Mouse (Mus musculus) megakaryocyte-erythroid progenitor cell, adult 5-6 weeks (primary cell): ENCODE data around the gene Znfx1. TPM values are rescaled to one million over a fixed set of nuclear protein-coding genes. Genes with fewer than 3 reads are reported as not detected.

Experiments
- ATAC-seq: replicated peaks from 2 replicates; pipeline ENCODE4 v1.8.0; 2016; ENCODE audit warnings: mild to moderate bottlenecking, inconsistent platforms; ENCODE audit not compliant: severe bottlenecking, poor library complexity, low FRiP score, low TSS enrichment
- total RNA-seq, 2 experiments: library from RNA; stranded (forward) in 1 of 2; stranded (reverse) in 1 of 2; fragments of 200-1000, 215-1000 nt in 1 of 2; fragments of >200 nt in 1 of 2; fragmentation: Nextera tagmentation in 1 of 2; gene quantifications; 2 replicates each; pipeline ENCODE4 v1.2.3; 2014 to 2017

The Znfx1 gene
- total RNA-seq (2014; fragmentation: Nextera tagmentation) (21.1 and 35.0 TPM in 2 replicates), total RNA-seq (2017) (14.2 and 23.7 TPM in 2 replicates)

DNA sequence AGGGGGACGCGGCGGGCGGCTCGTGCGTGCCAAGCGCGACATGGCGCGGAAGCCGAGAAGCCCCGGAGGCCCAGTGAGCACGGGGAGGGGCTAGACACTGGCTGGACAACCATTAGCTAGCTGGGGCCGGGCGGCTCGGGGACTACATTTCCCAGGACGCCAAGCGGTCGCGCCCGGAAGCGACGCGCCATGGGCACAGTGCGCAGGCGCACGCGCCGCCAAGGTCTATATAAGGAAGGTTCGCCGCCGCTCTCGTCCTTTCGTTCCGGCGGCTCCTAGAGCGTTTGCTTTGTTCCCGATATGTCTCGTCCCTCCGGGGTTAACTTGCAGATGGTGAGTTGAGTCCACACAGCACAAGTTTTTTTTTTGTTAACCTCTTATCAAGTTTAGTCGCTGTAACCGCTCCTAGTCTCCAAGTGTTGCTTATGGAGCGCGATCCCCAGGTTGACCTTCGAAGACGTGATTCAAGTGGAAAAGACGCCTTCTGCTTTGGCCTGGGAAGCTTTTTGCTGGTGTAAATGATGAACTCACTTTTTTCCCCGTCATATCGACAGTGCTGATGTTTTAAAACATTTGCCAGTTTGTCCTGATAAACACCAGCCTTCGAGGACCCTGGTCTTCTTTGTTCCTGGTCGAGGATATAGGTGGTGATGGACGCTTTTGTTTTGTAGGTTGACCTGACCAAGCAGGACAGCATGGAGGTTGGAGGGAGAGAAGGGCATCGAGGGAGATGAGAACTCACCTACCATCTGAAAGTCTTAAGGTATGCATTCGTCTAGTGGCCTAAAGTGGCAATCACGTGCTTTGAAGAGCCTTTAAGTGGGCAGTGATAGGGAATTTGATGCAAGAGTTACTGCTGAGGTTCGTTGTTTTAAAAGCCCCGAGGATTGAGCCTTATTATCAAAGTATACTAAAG is at the start of gene Znfx1:
Gene Znfx1, minus strand, starts transcription at position 51 of the 916 bp plus-strand sequence.
- ATAC-seq: peak; percentile 72

DNA sequence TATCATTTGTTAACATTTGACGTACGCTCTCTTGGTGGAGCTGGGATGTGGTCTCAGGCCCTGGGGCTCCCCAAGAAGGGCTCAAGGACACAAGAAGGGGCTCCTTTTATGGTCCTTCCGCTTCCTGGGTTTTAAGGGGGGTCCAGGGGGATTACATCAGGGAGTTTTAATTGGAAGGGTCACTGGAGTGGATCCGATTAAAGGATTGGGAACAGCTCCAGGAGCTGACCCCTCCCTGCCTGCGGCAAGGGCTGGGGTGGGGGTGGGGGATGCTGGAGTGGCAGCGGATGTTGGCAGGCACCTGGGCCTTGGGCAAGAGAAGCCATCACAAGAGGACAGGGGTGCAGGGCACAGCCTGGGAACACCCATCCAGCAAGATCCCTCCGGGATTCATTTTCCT is 49.4 kb upstream of the Znfx1 start:
- no peak for ATAC-seq

DNA sequence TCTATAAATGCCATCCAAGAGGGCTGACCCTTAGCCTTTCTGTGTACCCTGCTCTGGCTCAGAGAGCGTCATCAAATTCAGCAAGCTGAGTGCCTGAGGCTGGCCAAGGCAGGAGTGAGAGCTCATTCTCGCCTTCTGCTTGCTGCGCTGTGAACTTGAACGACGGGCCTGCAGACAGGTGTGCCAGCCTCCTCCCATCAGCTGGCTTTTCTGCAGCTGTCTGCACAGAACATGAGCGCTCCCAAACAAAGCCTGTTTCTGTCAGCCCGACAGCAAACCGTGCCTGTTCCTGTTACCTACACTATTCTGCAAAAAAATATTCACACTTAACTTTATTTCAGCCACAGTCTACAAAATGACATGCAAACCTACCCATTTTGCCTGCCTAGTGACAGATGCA is 46.7 kb upstream of the Znfx1 start:
- ATAC-seq: no peak

DNA sequence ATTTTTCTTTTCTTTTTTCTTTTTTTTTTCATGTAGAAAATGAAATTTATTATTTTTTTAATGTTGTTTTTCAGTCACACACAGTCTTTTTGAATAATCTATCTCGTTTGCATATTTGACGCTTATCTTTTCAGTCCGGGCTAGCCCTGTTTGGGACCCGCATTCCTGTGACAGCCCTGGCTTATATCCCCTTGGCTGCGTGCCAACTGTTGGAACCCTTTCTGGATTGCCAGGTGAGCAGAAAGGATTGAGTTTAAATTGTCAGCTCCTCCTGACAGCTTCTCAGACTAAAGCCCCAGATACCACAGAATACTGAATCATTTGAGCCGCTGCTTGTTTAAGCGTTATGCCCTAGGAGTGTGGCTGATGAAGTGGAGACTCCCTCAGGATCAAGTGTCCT is 40.7 kb upstream of the Znfx1 start:
- no peak for ATAC-seq

DNA sequence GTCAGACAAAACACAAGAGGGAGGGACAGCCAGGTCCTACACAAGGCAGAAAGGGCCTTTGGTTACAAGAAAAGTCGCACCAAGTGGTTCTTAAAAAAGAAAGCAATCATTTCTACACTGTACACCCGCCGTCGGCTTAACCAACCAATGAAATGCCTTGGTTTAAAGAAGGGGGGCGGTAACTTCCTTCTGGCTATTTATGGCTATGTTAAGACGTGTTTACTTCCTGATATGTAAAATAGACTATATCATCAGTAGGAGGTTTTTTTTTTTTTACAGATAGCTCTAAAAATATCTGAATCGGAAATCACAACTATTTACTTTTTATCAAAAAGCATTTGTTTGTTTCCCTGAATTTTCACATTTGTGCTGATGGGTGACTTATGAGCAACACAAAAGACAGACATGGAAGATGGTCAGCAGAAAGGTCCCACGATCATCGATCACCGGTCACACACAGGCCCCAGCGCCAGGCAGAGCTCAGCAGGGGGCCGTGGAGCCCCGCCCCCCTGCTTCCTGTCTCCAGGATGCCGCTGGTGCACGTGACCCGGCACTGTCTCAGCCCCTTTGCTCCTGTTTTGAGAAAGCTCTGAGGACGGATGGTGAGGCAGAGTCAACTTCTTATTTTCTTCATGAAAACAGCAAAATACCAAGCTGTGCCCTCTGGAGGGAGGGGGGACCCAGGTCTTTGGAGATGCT is 39.1 kb upstream of the Znfx1 start:
- ATAC-seq: peak; percentile 93

DNA sequence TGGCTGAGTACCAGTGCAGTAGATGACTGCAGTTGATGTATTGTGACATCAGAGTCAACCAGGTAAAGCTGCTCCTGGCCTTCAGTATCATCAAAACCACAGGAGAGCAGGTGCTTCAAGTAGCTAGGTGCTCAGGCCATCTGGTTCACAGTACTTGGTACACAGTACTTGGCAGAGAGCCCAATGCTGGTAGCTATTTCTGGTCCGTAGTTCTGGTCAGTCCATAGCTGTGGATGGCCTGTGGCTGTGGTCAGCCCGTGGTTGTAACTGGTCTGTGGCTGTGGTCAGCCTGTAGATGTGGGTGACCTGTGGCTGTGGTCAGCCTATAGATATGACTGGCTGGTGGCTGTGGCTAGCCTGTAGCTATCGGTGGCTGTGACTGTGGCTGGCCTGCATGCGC is 31.9 kb upstream of the Znfx1 start:
- ATAC-seq: no peak

DNA sequence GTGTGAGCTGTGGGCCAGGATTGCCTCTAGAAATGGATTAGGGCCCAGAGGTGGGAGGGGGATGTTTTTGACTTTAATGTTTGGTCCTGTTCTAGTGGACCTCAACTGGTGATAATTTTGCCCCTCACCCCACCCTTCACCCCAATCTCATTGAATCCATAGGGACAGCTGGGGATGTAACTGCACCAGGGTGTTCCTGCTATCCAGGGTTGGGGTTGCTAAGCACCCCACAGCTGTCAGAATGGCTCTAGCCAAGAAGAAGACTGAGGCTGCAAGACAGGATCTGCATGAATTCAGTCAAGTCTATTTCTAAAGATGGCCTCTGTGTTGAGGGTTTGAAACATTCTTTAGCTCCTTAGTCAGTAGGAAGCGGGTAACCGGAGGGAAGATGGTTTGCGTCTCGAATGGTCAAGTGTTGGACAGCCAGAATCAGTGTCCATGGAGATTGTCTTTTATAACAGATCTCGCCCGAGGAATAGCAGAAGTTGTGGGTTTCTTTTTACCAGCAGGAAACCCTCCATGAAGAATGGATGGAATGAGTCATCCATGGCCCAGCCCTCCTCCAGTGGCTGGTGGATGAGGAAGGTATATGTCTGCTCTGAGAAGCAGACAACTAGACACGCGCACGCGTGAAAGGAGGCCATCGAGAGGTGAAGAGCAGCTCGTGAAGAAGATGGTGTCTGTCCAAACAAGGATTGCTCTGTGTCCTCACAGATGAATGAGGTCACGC is 30.5 kb upstream of the Znfx1 start:
- no peak for ATAC-seq

DNA sequence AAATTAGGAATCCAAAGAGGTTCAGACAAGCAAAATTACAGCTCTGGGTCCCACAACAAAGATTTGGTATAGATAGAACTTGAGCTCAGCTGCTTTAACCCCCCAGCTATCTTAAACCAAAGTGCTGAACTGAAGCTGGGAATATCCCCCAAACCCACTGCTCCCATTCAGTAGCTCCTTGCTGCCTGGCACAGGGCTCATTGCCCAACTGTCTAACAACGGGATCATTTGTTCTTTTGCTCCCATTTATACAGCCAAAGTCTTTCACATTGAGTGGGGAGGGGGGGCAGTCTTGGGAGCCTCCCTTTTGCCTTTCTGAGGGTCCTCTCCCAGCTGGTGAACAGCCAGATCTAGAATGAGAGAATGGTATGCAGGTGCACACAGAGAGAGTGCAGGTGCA is 27.5 kb upstream of the Znfx1 start:
- no peak for ATAC-seq

DNA sequence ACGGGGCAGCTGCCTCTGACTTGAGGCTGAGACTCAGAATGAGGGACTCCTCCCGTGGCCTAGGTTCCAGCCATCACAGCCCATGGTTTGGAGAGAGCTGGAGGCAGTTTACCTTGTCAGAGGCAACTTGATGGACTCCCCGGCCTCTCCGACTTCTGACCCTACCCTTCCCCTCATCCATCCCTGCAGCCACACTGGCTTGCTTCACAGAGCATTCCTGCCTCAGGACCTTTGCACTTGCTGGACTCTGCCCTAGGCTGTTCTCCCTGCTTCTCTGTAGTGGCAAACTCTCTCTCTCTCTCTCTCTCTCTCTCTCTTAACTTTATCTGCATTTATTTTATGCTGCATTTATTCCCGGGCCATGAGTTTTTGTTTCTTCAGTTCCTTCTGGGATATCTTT is 24.0 kb upstream of the Znfx1 start:
- ATAC-seq: no peak

DNA sequence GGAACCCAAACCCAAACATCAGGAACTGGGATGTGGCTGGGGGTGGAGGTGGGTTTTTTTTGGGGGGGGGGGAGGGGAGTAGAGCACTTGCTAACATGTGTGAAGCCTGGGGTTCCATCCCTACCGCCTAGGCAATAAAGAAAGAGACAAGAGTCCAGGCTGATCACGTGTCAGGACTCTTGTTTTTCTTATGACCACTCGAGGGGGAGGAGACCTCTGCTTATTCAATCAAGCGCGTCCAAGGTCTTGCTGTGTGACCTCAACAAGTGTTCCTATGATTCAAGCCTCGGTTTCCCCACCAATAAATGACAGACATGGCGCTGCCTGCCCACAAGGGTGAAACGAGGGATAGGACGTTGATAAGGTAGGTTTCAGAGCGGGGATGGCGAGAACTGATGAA is 23.3 kb upstream of the Znfx1 start:
- no peak for ATAC-seq

DNA sequence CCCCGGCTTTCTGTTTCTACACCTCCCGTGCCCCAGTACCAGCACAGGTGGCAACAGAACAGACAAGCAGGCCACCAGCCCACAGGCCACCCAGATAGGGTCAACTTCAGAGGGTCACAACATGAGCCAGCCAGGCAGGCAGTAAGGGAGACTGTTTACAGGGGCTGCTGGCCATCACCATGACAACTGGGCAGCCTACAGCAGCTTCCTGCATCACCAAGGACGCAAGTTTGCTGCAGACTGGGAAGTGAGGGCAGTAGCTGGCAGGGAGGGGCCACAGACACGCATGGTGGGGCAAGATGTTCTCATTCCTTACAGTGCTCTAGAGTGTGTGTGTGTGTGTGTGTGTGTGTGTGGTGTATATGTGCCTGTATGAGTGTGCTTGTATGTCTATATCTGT is 18.8 kb upstream of the Znfx1 start:
- peak; percentile 25; the same call in 1 of the 2 replicates for ATAC-seq

DNA sequence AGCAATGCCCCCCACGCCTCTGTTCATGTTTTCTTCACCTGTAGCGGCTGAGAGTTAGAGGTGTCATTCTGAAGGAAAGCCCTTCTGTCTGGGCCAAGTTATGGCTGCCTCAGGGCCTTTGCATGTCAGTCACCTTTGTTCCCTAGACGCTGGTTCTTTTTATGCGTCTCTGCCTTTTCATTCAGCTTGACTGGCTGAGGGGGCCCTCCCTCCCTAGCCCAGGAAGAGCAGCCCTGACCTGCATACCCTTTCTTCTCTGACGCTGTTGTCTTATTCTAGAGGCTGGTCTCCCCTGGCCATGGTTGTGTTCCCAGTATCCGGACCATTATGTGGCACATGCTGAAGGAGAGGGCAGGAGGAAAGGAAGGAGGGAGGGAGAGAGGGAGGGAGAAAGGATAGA is 18.3 kb upstream of the Znfx1 start:
- no peak for ATAC-seq

DNA sequence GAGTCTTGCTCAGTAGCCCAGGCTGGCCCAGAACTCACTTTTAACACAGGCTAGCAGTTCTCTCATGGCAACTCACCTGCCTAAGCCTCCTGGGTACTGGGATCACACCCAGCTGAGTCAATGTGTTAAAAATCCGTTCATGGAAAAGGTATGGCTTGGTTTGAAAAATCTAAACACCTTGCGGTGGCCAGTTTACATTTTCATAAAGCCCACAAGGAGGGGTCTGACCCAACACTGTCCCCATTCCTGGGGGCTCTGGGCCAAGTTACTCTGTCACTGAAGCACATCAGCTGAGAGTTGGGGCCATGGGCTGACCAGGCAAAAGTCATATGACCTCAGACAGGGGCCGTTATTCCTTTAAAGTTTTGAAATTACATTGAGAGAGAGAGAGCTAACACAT is 17.6 kb upstream of the Znfx1 start:
- ATAC-seq: no peak

DNA sequence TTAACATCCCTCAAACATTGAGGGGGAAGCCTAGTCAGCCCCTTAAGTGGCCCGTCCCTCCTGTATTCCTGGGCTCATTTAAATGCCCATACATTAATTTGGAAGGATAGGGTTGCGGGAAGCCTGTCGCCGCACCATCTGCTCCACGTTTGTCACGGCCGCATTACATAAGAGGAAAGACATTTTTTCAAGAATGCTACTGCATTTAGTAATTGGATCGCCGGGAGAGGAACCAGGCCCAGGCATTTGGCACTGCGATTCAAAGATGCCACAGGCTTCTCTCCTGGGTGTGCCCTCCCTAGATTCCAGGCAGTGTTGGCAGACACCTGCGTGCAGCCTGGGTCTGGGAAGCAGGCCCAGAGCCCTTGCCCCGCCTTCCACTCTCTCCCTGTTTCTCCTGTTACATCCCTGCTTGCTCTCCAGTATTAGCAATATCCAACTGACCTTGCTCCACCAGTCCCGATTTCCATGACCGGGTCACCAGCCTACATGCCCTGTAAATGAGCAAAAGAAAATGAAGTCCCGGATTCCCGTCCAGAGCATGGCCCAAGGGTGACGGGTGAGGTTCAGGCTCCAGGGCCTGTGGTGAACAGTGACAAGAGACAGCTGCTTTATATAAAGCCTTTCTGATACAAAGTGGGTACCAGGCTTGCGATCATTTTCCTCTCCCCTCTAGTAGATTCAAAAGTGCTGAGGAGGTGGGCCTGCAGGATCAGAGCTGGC is 16.9 kb upstream of the Znfx1 start:
- ATAC-seq: no peak

DNA sequence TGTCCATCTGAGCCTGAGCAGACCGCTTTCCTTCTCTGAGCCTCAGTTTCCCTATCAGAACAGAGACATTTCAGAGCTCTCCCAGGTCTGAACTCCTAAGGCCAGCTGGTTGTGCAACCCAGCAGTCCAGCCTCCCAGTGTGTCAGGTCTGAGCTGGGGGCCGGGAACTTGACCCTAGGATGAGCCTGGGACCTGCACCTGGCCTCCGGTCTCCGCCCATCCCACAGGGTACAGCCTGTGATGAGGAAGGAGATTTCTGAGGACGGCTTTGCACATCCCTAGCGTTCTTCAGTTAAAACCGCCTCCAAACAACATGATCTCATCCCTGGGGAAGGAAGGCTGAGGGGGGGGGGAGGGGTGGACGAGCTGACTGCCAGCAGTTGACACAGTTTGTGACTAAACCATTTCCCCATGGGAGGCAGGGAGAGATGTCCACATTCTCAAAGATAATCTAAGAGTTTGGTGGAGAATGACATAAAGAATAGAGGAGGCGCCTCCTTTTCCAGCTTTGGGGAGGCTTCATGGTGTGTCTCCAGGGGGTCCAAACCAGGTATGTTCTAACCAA is 16.2 kb upstream of the Znfx1 start:
- ATAC-seq: no peak

DNA sequence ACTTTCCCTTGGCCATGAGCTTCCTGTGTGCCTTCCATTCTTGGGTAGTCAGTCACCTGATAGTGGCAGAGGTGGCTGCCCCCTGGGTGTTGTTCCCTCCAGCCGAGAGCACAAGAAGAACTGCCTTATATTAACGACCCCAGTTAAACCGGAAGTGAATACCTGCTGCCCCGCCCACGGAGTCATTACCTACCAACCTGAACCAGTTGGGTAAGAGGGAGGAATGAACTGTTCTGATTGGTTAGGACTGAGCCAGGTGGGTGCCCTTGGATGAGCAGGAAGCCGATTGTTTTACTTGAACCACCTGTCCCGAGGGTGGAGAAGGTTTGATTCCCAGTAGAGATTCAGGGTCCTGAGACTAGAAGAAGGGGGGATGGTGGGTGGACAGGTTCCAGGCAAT is 15.7 kb upstream of the Znfx1 start:
- ATAC-seq: no peak

DNA sequence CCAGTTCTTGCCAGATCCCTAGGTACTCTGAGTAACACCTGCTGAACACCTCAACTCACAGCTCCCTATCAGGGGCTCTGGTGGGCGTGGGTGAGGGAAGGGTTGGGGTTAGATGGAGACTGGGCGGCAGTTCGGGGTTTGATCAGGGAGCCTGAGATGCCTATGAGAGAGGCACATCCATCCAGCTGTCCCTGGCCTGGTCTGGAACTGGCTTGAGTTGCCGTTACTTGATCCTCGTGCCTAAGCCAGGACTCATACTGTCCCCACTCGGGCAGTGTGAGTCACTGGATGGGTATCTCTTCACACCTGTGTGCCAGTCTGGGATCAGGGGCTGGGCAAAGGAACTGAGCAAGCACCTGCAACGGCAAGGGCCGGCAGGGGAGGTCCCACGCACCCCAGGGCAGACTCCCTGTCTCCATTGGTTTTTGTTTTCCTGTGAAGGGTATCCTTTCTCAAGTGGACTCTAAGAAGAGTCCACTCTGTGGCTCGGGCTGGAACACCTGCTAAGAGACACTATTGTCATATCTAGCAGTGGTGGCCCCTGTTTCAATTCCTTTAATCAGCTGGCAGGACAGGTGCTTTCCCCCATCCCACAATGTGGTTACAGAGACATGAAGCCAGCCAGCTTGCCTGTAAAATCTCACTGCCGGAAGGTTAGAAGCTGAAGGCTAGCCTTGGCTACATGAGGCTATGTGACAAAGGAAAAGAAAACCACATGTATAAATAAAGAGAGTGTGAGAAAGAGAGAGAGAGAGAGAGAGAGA is 14.6 kb upstream of the Znfx1 start:
- no peak for ATAC-seq

DNA sequence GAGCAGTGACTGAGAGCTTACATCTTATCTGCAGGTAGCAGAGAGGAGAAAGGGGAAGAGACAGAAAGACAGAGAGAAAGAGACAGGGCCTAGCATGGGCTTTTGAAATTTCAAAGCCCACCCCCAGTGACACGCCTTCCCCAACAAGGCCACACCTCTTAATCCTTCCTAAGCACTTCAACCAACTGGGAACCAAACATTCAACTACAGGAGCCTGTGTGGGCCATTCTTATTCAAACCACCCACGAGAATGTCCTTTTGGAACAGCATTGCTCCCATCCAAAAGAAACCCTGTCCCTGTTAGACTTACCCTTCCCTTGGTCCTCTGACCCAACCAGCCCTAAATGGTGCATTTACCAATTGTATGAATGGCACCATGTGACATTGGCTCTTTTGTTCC is 13.9 kb upstream of the Znfx1 start:
- ATAC-seq: no peak

DNA sequence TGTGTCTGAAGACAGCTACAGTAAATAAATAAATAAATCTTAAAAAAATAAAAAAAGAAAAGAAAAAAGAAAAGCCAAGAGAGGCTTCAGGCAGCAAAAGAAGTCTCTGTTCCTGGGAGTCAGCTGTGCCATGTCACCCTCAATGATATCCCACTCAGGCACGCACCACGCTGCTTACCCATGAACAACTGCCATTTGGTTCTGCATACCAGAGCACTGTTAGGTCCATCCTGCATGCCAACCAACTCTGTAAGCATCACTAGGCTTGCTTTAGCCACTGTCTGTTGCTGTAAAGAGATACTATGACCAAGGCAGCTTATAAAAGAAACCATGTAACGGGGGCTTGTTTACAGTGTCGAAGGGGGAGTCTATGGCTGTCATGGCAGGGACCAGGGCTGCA is 13.5 kb upstream of the Znfx1 start:
- ATAC-seq: no peak
